Mouse (Mus musculus) liver, embryonic 13.5 days (tissue): ENCODE data around the gene Ilk. TPM values are rescaled to one million over a fixed set of nuclear protein-coding genes. Genes with fewer than 3 reads are reported as not detected.
"Not testable (repeated sequence)": the region's sequence is repeated elsewhere in the genome, so short reads cannot be mapped to it uniquely, and the experiment has no call there.

Experiments
- ATAC-seq: fragments of 200-750 bp; cut with Nextera tagmentation; 2 replicates; pipeline ENCODE4 v1.8.0; 2017; ENCODE audit warnings: low read depth, mild to moderate bottlenecking, moderate number of reproducible peaks, moderate library complexity
- DNase-seq: peaks from one replicate; pipeline ENCODE4 v3.0.0; 2022
- H3K27ac ChIP-seq: fragments of 300-500 bp; sonication (generic); 2 replicates; pipeline ENCODE4 v1.5.1; 2015; ENCODE audit warnings: moderate library complexity, mild to moderate bottlenecking, inconsistent platforms
- H3K27me3 ChIP-seq: fragments of 300-500 bp; sonication (generic); 2 replicates; pipeline ENCODE4 v1.6.1; 2015; ENCODE audit warnings: mild to moderate bottlenecking, inconsistent platforms
- H3K36me3 ChIP-seq: fragments of 300-500 bp; sonication (generic); 2 replicates; pipeline ENCODE4 v1.6.1; 2015; ENCODE audit warnings: mild to moderate bottlenecking, inconsistent platforms
- H3K4me1 ChIP-seq: fragments of 300-500 bp; sonication (generic); replicated peaks from 2 replicates; pipeline ENCODE4 v1.6.1; 2015; ENCODE audit warnings: inconsistent platforms
- H3K4me2 ChIP-seq: fragments of 300-500 bp; sonication (generic); 2 replicates; pipeline ENCODE4 v1.6.1; 2015; ENCODE audit warnings: inconsistent platforms, mild to moderate bottlenecking, moderate library complexity
- H3K4me3 ChIP-seq: fragments of 300-500 bp; sonication (generic); replicated peaks from 2 replicates; pipeline ENCODE4 v1.5.1; 2015; ENCODE audit warnings: mild to moderate bottlenecking, inconsistent platforms
- H3K9ac ChIP-seq: fragments of 300-500 bp; sonication (generic); 2 replicates; pipeline ENCODE4 v1.6.1; 2015; ENCODE audit warnings: mild to moderate bottlenecking, inconsistent platforms
- H3K9me3 ChIP-seq: fragments of 300-500 bp; sonication (generic); replicated peaks from 2 replicates; pipeline ENCODE4 v1.6.1; 2016; ENCODE audit warnings: inconsistent platforms
- WGBS: fragments of 180-500 bp; shearing (Covaris S2); methylation state at CpG from one replicate; pipeline ENCODE4 v1.1.7; 2015; ENCODE audit not compliant: insufficient replicate concordance; 5-methylcytosine and 5-hydroxymethylcytosine counted together
- polyA plus RNA-seq: library from polyadenylated mRNA; unstranded; fragments of >200 nt; fragmentation: Nextera tagmentation; extraction: Ambion mirVana; gene quantifications from 2 replicates; pipeline ENCODE4 v1.2.1, GENCODE M21; 2015

The Ilk gene
- polyA plus RNA-seq, 1 experiment from 2014 or later = 125 TPM

- no peak for ATAC-seq
Measured at GRCm38 (mm10) chr7:105734826-105735225, 1.6 kb upstream of the Ilk start.

GRCm38 (mm10) chr7:105735464-105735863, 928 bp upstream of the Ilk start:
- Histone ChIP-seq H3K36me3 (peaks cover 53% of the 10 kb centered on the region), H3K27ac (peak overlapping the region; percentile 91; the same call in 1 of the 2 replicates), H3K4me1 (peaks cover 50% of the 10 kb centered on the region), H3K4me2 (peak overlapping the region; percentile 95), H3K9ac (peak overlapping the region; percentile 95), H3K4me3 (peak overlapping the region; percentile 89)
- ATAC-seq, H3K27me3 ChIP-seq, DNase-seq, H3K9me3 ChIP-seq: not testable (repeated sequence)
- 28% methylated on average over 4 of the region's 4 CpGs for WGBS

More at GRCm38 (mm10) chr7:105734826-105735225, 1.6 kb upstream of the Ilk start:
- Histone ChIP-seq H3K9ac (peak overlapping the region; percentile 95), H3K4me3 (peak overlapping the region; percentile 89), H3K36me3 (peaks cover 53% of the 10 kb centered on the region), H3K27ac (peak overlapping the region; percentile 14; the same call in 1 of the 2 replicates), H3K9me3 (no peaks in the 10 kb centered on the region), H3K4me1 (peaks cover 48% of the 10 kb centered on the region), H3K4me2 (peak overlapping the region; percentile 95), H3K27me3 (no peaks in the 10 kb centered on the region)
- WGBS = 78% methylated on average over 8 of the region's 8 CpGs
- DNase-seq = no peak

- Histone ChIP-seq H3K4me2 (peak within 1 kb of the TSS; percentile 95), H3K4me3 (peak within 1 kb of the TSS; percentile 89), H3K9ac (peak within 1 kb of the TSS; percentile 95), H3K4me1 (peaks cover 52% of the 10 kb centered on the region), H3K36me3 (peaks cover 53% of the 10 kb centered on the region), H3K27me3 (no peaks in the 10 kb centered on the region), H3K9me3 (no peaks in the 10 kb centered on the region), H3K27ac (peak within 1 kb of the TSS; percentile 91)
- peak; percentile 32 for ATAC-seq
- under 1% methylated on average over 30 of the region's 30 CpGs for WGBS
- peak; percentile 43 for DNase-seq
Measured at GRCm38 (mm10) chr7:105736911-105737521, 624 bp downstream of the Ilk start, which contains the start of gene Rrp8. TSS of gene Rrp8 (minus strand) at chr7:105737385.

GRCm38 (mm10) chr7:105737648-105738047, 1.3 kb downstream of the Ilk start:
- Histone ChIP-seq H3K4me3 (peak overlapping the region; percentile 89), H3K4me1 (peaks cover 58% of the 10 kb centered on the region), H3K9me3 (no peaks in the 10 kb centered on the region), H3K9ac (peak overlapping the region; percentile 95), H3K36me3 (peaks cover 53% of the 10 kb centered on the region), H3K27me3 (no peaks in the 10 kb centered on the region), H3K27ac (peak overlapping the region; percentile 91), H3K4me2 (peak overlapping the region; percentile 95)
- WGBS = 23% methylated on average over 3 of the region's 3 CpGs
- ATAC-seq (no peak), DNase-seq (no peak)

GRCm38 (mm10) chr7:105738286-105738685, 1.9 kb downstream of the Ilk start:
- Histone ChIP-seq H3K27me3 (no peaks in the 10 kb centered on the region), H3K9ac (peak overlapping the region; percentile 95), H3K27ac (peak overlapping the region; percentile 91), H3K36me3 (peaks cover 53% of the 10 kb centered on the region), H3K4me3 (peak overlapping the region; percentile 89), H3K4me2 (peak overlapping the region; percentile 95), H3K4me1 (peaks cover 65% of the 10 kb centered on the region), H3K9me3 (no peaks in the 10 kb centered on the region)
- ATAC-seq (no peak), DNase-seq (no peak)
- WGBS = 19% methylated on average over 2 of the region's 2 CpGs

- H3K9me3 ChIP-seq = no peaks in the 10 kb centered on the region
- H3K27ac ChIP-seq = peak overlapping the region; percentile 91
- peak overlapping the region; percentile 95 for H3K4me2 ChIP-seq
- H3K9ac ChIP-seq = peak overlapping the region; percentile 95
- H3K27me3 ChIP-seq = no peaks in the 10 kb centered on the region
- peak overlapping the region; percentile 89 for H3K4me3 ChIP-seq
- DNase-seq (peak; percentile 28), ATAC-seq (no peak)
- 23% methylated on average over 3 of the region's 3 CpGs for WGBS
- H3K4me1 ChIP-seq = peaks cover 66% of the 10 kb centered on the region
- peaks cover 47% of the 10 kb centered on the region for H3K36me3 ChIP-seq
Measured at GRCm38 (mm10) chr7:105738948-105739347, 2.6 kb downstream of the Ilk start.

- peak overlapping the region; percentile 40; the same call in 1 of the 2 replicates for H3K27ac ChIP-seq
- no peak overlapping the region for H3K4me3 ChIP-seq
- H3K9ac ChIP-seq = no peak overlapping the region
- H3K4me1 ChIP-seq = peaks cover 63% of the 10 kb centered on the region
- ATAC-seq (no peak), DNase-seq (no peak)
- H3K27me3 ChIP-seq = no peaks in the 10 kb centered on the region
- no peak overlapping the region for H3K4me2 ChIP-seq
- peaks cover 38% of the 10 kb centered on the region for H3K36me3 ChIP-seq
- no peaks in the 10 kb centered on the region for H3K9me3 ChIP-seq
- WGBS = 86% methylated on average over 13 of the region's 13 CpGs
Measured at GRCm38 (mm10) chr7:105740089-105740795, 3.9 kb downstream of the Ilk start.

- 79% methylated on average over 6 of the region's 6 CpGs for WGBS
- Histone ChIP-seq H3K4me2 (no peak overlapping the region), H3K27ac (peak overlapping the region; percentile 11; the same call in 1 of the 2 replicates), H3K27me3 (no peaks in the 10 kb centered on the region), H3K4me3 (no peak overlapping the region), H3K9ac (no peak overlapping the region), H3K9me3 (no peaks in the 10 kb centered on the region), H3K36me3 (peaks cover 38% of the 10 kb centered on the region), H3K4me1 (peaks cover 60% of the 10 kb centered on the region)
- ATAC-seq (no peak), DNase-seq (no peak)
Measured at GRCm38 (mm10) chr7:105740851-105741250, 4.5 kb downstream of the Ilk start.

- Histone ChIP-seq H3K9ac (no peak overlapping the region), H3K4me1 (peaks cover 59% of the 10 kb centered on the region), H3K27ac (no peak overlapping the region), H3K9me3 (no peaks in the 10 kb centered on the region), H3K4me2 (no peak overlapping the region), H3K36me3 (peaks cover 47% of the 10 kb centered on the region), H3K27me3 (no peaks in the 10 kb centered on the region), H3K4me3 (0 out of 2 replicates have a peak overlapping the region, but pooled peaks have one; percentile 81)
- 82% methylated on average over 9 of the region's 9 CpGs for WGBS
- no peak for ATAC-seq
- DNase-seq = no peak
Measured at GRCm38 (mm10) chr7:105741978-105742377, 5.6 kb downstream of the Ilk start.

GRCm38 (mm10) chr7:105742539-105743215, 6.3 kb downstream of the Ilk start:
- H3K27me3 ChIP-seq, ATAC-seq, DNase-seq, H3K9me3 ChIP-seq: not testable (repeated sequence)
- Histone ChIP-seq H3K4me1 (peaks cover 53% of the 10 kb centered on the region), H3K36me3 (peaks cover 53% of the 10 kb centered on the region), H3K4me2 (peak overlapping the region; percentile 89), H3K9ac (peak overlapping the region; percentile 88), H3K27ac (peak overlapping the region; percentile 84), H3K4me3 (peak overlapping the region; percentile 81)
- WGBS = 77% methylated on average over 7 of the region's 7 CpGs
